Mouse (Mus musculus): Measurements from ENCODE around the gene Cylc2. TPM values are rescaled to one million over a fixed set of nuclear protein-coding genes. Genes with fewer than 3 reads are reported as not detected.

Gene Cylc2
- not detected for polyA plus RNA-seq (2015; fragmentation: Illumina TruSeq; extraction: RNeasy Lipid Tissue Mini Kit (QIAGEN cat#74804); ENCODE audit: insufficient read depth, low replicate concordance)

DNA sequence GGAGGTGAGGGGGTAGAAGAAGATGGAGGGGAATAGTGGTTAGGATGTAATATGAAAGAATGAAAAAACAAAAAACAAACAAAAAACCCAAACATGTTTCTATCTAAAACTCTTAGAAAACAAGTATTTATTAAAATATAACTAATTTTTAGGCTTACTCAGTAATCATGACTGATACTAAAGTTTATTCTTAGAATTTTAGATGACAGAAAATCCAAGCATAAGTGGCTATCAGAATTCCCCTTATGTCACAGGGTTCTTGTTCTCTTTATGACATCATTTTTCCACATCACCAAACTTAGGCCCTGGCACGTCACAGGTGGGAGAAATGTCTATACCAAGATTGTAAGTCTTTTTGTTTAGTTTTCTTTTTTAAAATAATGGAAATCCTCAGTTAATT lies at the start of gene Cylc2:
TSS of gene Cylc2 (plus strand) at position 301 of the 400 bp plus-strand sequence.

All from spleen, adult 10 weeks (tissue).